In the genomic region with DNA sequence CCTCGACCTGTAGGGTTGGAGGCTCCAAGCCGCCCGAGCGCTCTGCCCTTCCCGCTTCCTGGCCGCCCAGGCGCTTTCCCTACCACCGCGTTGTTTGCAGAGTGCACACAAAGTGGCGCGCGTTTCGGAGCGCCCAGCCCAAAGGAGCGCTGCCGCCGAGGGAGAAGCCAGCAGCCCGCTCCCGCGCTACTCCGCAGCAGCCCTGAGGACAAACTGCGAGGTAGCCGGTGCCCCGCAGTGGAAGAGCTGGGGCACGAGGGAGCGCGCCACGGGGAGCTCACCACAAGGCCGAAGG, we compare ENCODE assay signal across 10 mouse cellular contexts. TPM values are rescaled to one million over a fixed set of nuclear protein-coding genes. Genes with fewer than 3 reads are reported as not detected.
DNase-seq lines count a peak whose midpoint lies in the region; ATAC-seq and TF ChIP-seq lines count a peak whose summit lies in the region.
"Had no signal": no experiment of that assay in that cellular context is flagged by ENCODE, and none has a peak within 500 bp of the region (broad histone marks: within the 10 kb centered on the region; RNA-seq: fewer than 3 reads in every experiment).

No protein-coding gene starts in this region.

- H3K4me2 ChIP-seq in forebrain, postnatal 0 days (ENCODE audit: low read depth): peak overlapping the region; percentile 21; the same call in 1 of the 2 replicates
- peak overlapping the region; percentile 55 for H3K4me2 ChIP-seq in liver, embryonic 12.5 days
- peak overlapping the region; percentile 54 for H3K4me2 ChIP-seq in stomach, embryonic 16.5 days (ENCODE audit: low read depth, low read length)

- no peak overlapping the region for H3K27ac ChIP-seq in forebrain, postnatal 0 days (ENCODE audit: low read depth, low read length)
- H3K27ac ChIP-seq in liver, embryonic 12.5 days: peak overlapping the region; percentile 79
- peak overlapping the region; percentile 91 for H3K27ac ChIP-seq in stomach, embryonic 16.5 days (ENCODE audit: low read length)

- no peaks in the 10 kb centered on the region for H3K36me3 ChIP-seq in forebrain, postnatal 0 days (ENCODE audit: insufficient read depth)
- H3K36me3 ChIP-seq in liver, embryonic 12.5 days: no peaks in the 10 kb centered on the region
- H3K36me3 ChIP-seq in stomach, embryonic 16.5 days (ENCODE audit: control insufficient read depth, insufficient read depth, low read length): no peaks in the 10 kb centered on the region

- peak overlapping the region; percentile 2; the same call in 1 of the 2 replicates for H3K4me3 ChIP-seq in forebrain, postnatal 0 days (ENCODE audit: low read depth, low read length)
- H3K4me3 ChIP-seq in liver, embryonic 12.5 days: peak overlapping the region; percentile 45
- peak overlapping the region; percentile 60 for H3K4me3 ChIP-seq in stomach, embryonic 16.5 days (replicated peaks; ENCODE audit: low read length)

- H3K4me1 ChIP-seq in forebrain, postnatal 0 days (ENCODE audit: insufficient read depth): no peaks in the 10 kb centered on the region
- H3K4me1 ChIP-seq in liver, embryonic 12.5 days: peaks cover 17% of the 10 kb centered on the region; the same call in 1 of the 2 replicates
- H3K4me1 ChIP-seq in stomach, embryonic 16.5 days (ENCODE audit: control insufficient read depth, insufficient read depth, low read length): no peaks in the 10 kb centered on the region; the same call in 1 of the 2 replicates

- 0% methylated on average over 29 of the region's 29 CpGs for WGBS in forebrain, postnatal 0 days
- WGBS in liver, embryonic 12.5 days (ENCODE audit: insufficient replicate concordance): 1% methylated on average over 29 of the region's 29 CpGs
- WGBS in stomach, embryonic 16.5 days: under 1% methylated on average over 29 of the region's 29 CpGs

- H3K9ac ChIP-seq in forebrain, postnatal 0 days: no peak overlapping the region
- H3K9ac ChIP-seq in liver, embryonic 12.5 days: peak overlapping the region; percentile 60
- H3K9ac ChIP-seq in stomach, embryonic 16.5 days (ENCODE audit: low read length): peak overlapping the region; percentile 83

- ATAC-seq in forebrain, postnatal 0 days: no peak
- no peak for ATAC-seq in liver, embryonic 12.5 days
- no peak for ATAC-seq in stomach, embryonic 16.5 days (ENCODE audit: insufficient read depth, low FRiP score)

- no peak for TF ChIP-seq CTCF in forebrain, postnatal 0 days (IDR thresholded peaks at IDR 0.05; ENCODE audit: low read depth)

- DNase-seq in urinary bladder, postnatal 14 days (ENCODE audit: low spot score): peak; percentile 26
- no peak for DNase-seq in urinary bladder, postnatal 36 days (ENCODE audit: low spot score in 2 of 2)
- no peak for DNase-seq in forebrain, postnatal 0 days
- DNase-seq in cerebellum, adult 18-20 months: no peak
- DNase-seq in gastrocnemius, postnatal 10 days: no peak
- no peak for DNase-seq in frontal cortex, postnatal 10 days (ENCODE audit: low spot score in 2 of 2)

- H3K9me3 ChIP-seq in forebrain, postnatal 0 days (ENCODE audit: low read length): no peaks in the 10 kb centered on the region
- H3K9me3 ChIP-seq in liver, embryonic 12.5 days (replicated peaks): no peaks in the 10 kb centered on the region
- H3K9me3 ChIP-seq in stomach, embryonic 16.5 days (replicated peaks; ENCODE audit: control insufficient read depth, low read length): no peaks in the 10 kb centered on the region

- peaks cover 92% of the 10 kb centered on the region for H3K27me3 ChIP-seq in forebrain, postnatal 0 days (ENCODE audit: insufficient read depth, low read length)
- H3K27me3 ChIP-seq in liver, embryonic 12.5 days (replicated peaks): peaks cover 100% of the 10 kb centered on the region
- peaks cover 75% of the 10 kb centered on the region for H3K27me3 ChIP-seq in stomach, embryonic 16.5 days (ENCODE audit: control insufficient read depth, insufficient read depth, low read length)

RNA-seq across cellular contexts. Expression of gene Igf2, which starts 6.0 kb away (rescaled TPM):
- total RNA-seq in forebrain, postnatal 0 days (2014; rRNA removed): 152 and 288 TPM in 2 replicates
- polyA plus RNA-seq in forebrain, postnatal 0 days (2015; fragmentation: Nextera tagmentation; extraction: Ambion mirVana): 149 and 152 TPM in 2 replicates
- 354 and 377 TPM in 2 replicates for polyA plus RNA-seq in liver, embryonic 12.5 days (2016; fragmentation: Nextera tagmentation; extraction: Ambion mirVana)
- 669 and 788 TPM in 2 replicates for polyA plus RNA-seq in stomach, embryonic 16.5 days (2015; fragmentation: Nextera tagmentation; extraction: Ambion mirVana)
- 1,000 to 10,000 TPM; 6,069 to 6,624 TPM for total RNA-seq in gastrocnemius, postnatal 10 days (2021)

RNA-seq across cellular contexts. Expression of gene Gm49394, which starts 9.1 kb away (rescaled TPM):
- 0.08 TPM in 1 of 2 replicates, not detected in the other for total RNA-seq in forebrain, postnatal 0 days (2014; rRNA removed)
- 0.06 TPM in 1 of 2 replicates, not detected in the other for polyA plus RNA-seq in forebrain, postnatal 0 days (2015; fragmentation: Nextera tagmentation; extraction: Ambion mirVana)
- polyA plus RNA-seq in liver, embryonic 12.5 days (2016; fragmentation: Nextera tagmentation; extraction: Ambion mirVana): not detected in 2 replicates
- 0.09 TPM in 1 of 2 replicates, not detected in the other for polyA plus RNA-seq in stomach, embryonic 16.5 days (2015; fragmentation: Nextera tagmentation; extraction: Ambion mirVana)
- total RNA-seq in gastrocnemius, postnatal 10 days (2021): under 1 TPM; 0.25 to 0.47 TPM
- total RNA-seq: adrenal gland, postnatal 36 days had no signal
- polyA plus RNA-seq: gonadal fat pad, adult 2 months had no signal

Comparison
In these comparisons a context has a peak if more than half of its experiments do, and no peak if none do; other contexts are left out.
1. H3K4me3 ChIP-seq: peak in every context shown above with its lines; median percentile 60 in stomach, embryonic 16.5 days; 45 in liver, embryonic 12.5 days; 2 in forebrain, postnatal 0 days.